Mouse (Mus musculus) gastrocnemius, postnatal 4 days (tissue): ENCODE measurements around the gene Ide. TPM values are rescaled to one million over a fixed set of nuclear protein-coding genes. Genes with fewer than 3 reads are reported as not detected.

ENCODE experiments used
- total RNA-seq, 2 experiments: library from RNA; stranded (reverse); gene quantifications; 2 replicates each; pipeline ENCODE4 v1.2.3; 2021

Gene Ide
- total RNA-seq, 2 experiments from 2014 or later, result 72.6 to 78.8 TPM

Other genes with a start within 250 kb of the Ide start
- gene March5, start 130.3 kb downstream of the Ide start, total RNA-seq, result 10 to 100 TPM; 54.7 to 59.5 TPM
- 10 to 100 TPM; 15.7 to 21.9 TPM for gene Cpeb3, start 129.3 kb downstream of the Ide start, total RNA-seq
- gene Kif11, start 38.6 kb upstream of the Ide start, total RNA-seq, result 10 to 100 TPM; 17.9 to 19.5 TPM
- gene Hhex, start 97.0 kb upstream of the Ide start, total RNA-seq, result 1 to 10 TPM; 4.6 to 5.6 TPM
- 10 to 100 TPM; 40.5 to 48.2 TPM for gene Exoc6, start 212.6 kb upstream of the Ide start, total RNA-seq